Mouse (Mus musculus): ENCODE measurements at regions not wholly inside any gene's neighbourhood (a gene's known extent, or its start where the extent isn't known, plus 50 kb on each side); places are given as distances from the start of the nearest gene placed in this dataset.

GRCm38 (mm10) chr8:79583326-79583725, 56.1 kb upstream of the Otud4 start:
- TF ChIP-seq CTCF (IDR thresholded peaks at IDR 0.05; ENCODE audit: control insufficient read depth, insufficient read depth, insufficient replicate concordance, low read depth, low read length) (no peak), POLR2A (IDR thresholded peaks at IDR 0.05; ENCODE audit: control insufficient read depth, low read depth, low read length) (no peak)
